Mouse (Mus musculus) erythroblast, embryonic 14.5 days (primary cell): ENCODE data around the gene Ncor1. TPM values are rescaled to one million over a fixed set of nuclear protein-coding genes. Genes with fewer than 3 reads are reported as not detected.

Experiments used
- H3K27me3 ChIP-seq: 2 replicates; pipeline ENCODE4 v1.6.1; 2012; ENCODE audit warnings: inconsistent platforms; ENCODE audit not compliant: control insufficient read depth
- H3K36me3 ChIP-seq: 2 replicates; pipeline ENCODE4 v1.6.1; 2012; ENCODE audit warnings: mild to moderate bottlenecking, inconsistent platforms; ENCODE audit not compliant: control insufficient read depth
- H3K4me1 ChIP-seq: 2 replicates; pipeline ENCODE4 v1.6.1; 2012; ENCODE audit warnings: inconsistent platforms; ENCODE audit not compliant: control insufficient read depth
- H3K4me3 ChIP-seq: replicated peaks from 2 replicates; pipeline ENCODE3; 2012; ENCODE audit warnings: moderate library complexity, mild to moderate bottlenecking, inconsistent platforms
- H3K9me3 ChIP-seq: 2 replicates; pipeline ENCODE4 v1.6.1; 2012; ENCODE audit warnings: low read length, inconsistent platforms, mixed read lengths; ENCODE audit not compliant: control insufficient read depth
- GATA1 ChIP-seq: IDR thresholded peaks from 2 replicates; pipeline ENCODE4 v1.6.1; 2012; ENCODE audit warnings: low read length, inconsistent platforms, mixed read lengths
- TAL1 ChIP-seq: IDR thresholded peaks from 3 replicates; pipeline ENCODE4 v1.6.1; 2012; ENCODE audit warnings: low read length, inconsistent platforms, mixed read lengths
- polyA plus RNA-seq: library from polyadenylated mRNA; stranded (reverse); fragments of >175 nt; gene quantifications from 2 replicates; pipeline ENCODE4 v1.2.3, GENCODE M21; 2012

Gene Ncor1
- polyA plus RNA-seq, 1 experiment = 8.1 TPM

- H3K4me1 ChIP-seq = peaks cover 5% of the 10 kb centered on the region
- no peaks in the 10 kb centered on the region for H3K9me3 ChIP-seq
- TF ChIP-seq TAL1 = no peak
- no peak for TF ChIP-seq GATA1
- no peaks in the 10 kb centered on the region for H3K27me3 ChIP-seq
- no peak overlapping the region for H3K4me3 ChIP-seq
- peaks cover 45% of the 10 kb centered on the region for H3K36me3 ChIP-seq
These were observed 9.4 kb downstream of the Ncor1 start for GRCm38 (mm10) chr11:62448971-62449370.

- Histone ChIP-seq H3K4me1 (no peaks in the 10 kb centered on the region), H3K9me3 (no peaks in the 10 kb centered on the region), H3K4me3 (no peak overlapping the region), H3K36me3 (peaks cover 36% of the 10 kb centered on the region), H3K27me3 (no peaks in the 10 kb centered on the region)
- TF ChIP-seq TAL1 = no peak
- no peak for TF ChIP-seq GATA1
These were observed 12.5 kb downstream of the Ncor1 start for GRCm38 (mm10) chr11:62445799-62446198.

GRCm38 (mm10) chr11:62440670-62441315 lies 17.5 kb downstream of the Ncor1 start:
- Histone ChIP-seq H3K27me3 (no peaks in the 10 kb centered on the region), H3K9me3 (no peaks in the 10 kb centered on the region), H3K36me3 (peaks cover 39% of the 10 kb centered on the region), H3K4me3 (no peak overlapping the region), H3K4me1 (peaks cover 5% of the 10 kb centered on the region)
- TF ChIP-seq GATA1 (no peak), TAL1 (no peak)

GRCm38 (mm10) chr11:62432211-62432610 lies 26.1 kb downstream of the Ncor1 start:
- Histone ChIP-seq H3K36me3 (peaks cover 57% of the 10 kb centered on the region), H3K4me3 (no peak overlapping the region), H3K9me3 (no peaks in the 10 kb centered on the region), H3K4me1 (no peaks in the 10 kb centered on the region), H3K27me3 (no peaks in the 10 kb centered on the region)
- no peak for TF ChIP-seq TAL1

- Histone ChIP-seq H3K27me3 (no peaks in the 10 kb centered on the region), H3K4me1 (no peaks in the 10 kb centered on the region), H3K4me3 (no peak overlapping the region), H3K9me3 (no peaks in the 10 kb centered on the region), H3K36me3 (peaks cover 59% of the 10 kb centered on the region)
- TF ChIP-seq GATA1 (no peak), TAL1 (no peak)
These were observed 31.2 kb downstream of the Ncor1 start for GRCm38 (mm10) chr11:62427105-62427504.

GRCm38 (mm10) chr11:62426266-62426665 lies 32.1 kb downstream of the Ncor1 start:
- Histone ChIP-seq H3K27me3 (no peaks in the 10 kb centered on the region), H3K4me1 (no peaks in the 10 kb centered on the region), H3K36me3 (peaks cover 55% of the 10 kb centered on the region), H3K4me3 (no peak overlapping the region), H3K9me3 (no peaks in the 10 kb centered on the region)
- TF ChIP-seq TAL1 = no peak

- H3K36me3 ChIP-seq = peaks cover 54% of the 10 kb centered on the region
- H3K4me3 ChIP-seq = no peak overlapping the region
- H3K27me3 ChIP-seq = no peaks in the 10 kb centered on the region
- H3K9me3 ChIP-seq = no peaks in the 10 kb centered on the region
- no peaks in the 10 kb centered on the region for H3K4me1 ChIP-seq
- TF ChIP-seq TAL1 (no peak), GATA1 (no peak)
These were observed 33.8 kb downstream of the Ncor1 start for GRCm38 (mm10) chr11:62424525-62424924.

- no peak overlapping the region for H3K4me3 ChIP-seq
- TF ChIP-seq GATA1 = no peak
- no peak for TF ChIP-seq TAL1
- H3K36me3 ChIP-seq = peaks cover 68% of the 10 kb centered on the region
- H3K27me3 ChIP-seq = no peaks in the 10 kb centered on the region
- H3K9me3 ChIP-seq = no peaks in the 10 kb centered on the region
- no peaks in the 10 kb centered on the region for H3K4me1 ChIP-seq
These were observed 43.3 kb downstream of the Ncor1 start for GRCm38 (mm10) chr11:62415026-62415425.

GRCm38 (mm10) chr11:62409611-62410010 lies 48.7 kb downstream of the Ncor1 start:
- Histone ChIP-seq H3K27me3 (no peaks in the 10 kb centered on the region), H3K4me1 (no peaks in the 10 kb centered on the region), H3K36me3 (peaks cover 76% of the 10 kb centered on the region), H3K9me3 (no peaks in the 10 kb centered on the region), H3K4me3 (no peak overlapping the region)
- no peak for TF ChIP-seq GATA1
- no peak for TF ChIP-seq TAL1

GRCm38 (mm10) chr11:62408848-62409247 lies 49.5 kb downstream of the Ncor1 start:
- Histone ChIP-seq H3K36me3 (peaks cover 71% of the 10 kb centered on the region), H3K27me3 (no peaks in the 10 kb centered on the region), H3K4me3 (no peak overlapping the region), H3K4me1 (no peaks in the 10 kb centered on the region), H3K9me3 (no peaks in the 10 kb centered on the region)
- no peak for TF ChIP-seq TAL1
- no peak for TF ChIP-seq GATA1
